Mouse (Mus musculus) liver, postnatal 0 days (tissue): ENCODE results near the gene Cfap97. TPM values are rescaled to one million over a fixed set of nuclear protein-coding genes. Genes with fewer than 3 reads are reported as not detected.

ENCODE experiments used
- ATAC-seq: fragments of 200-750 bp; cut with Nextera tagmentation; 2 replicates; pipeline ENCODE4 v1.8.0; 2017; ENCODE audit warnings: mild to moderate bottlenecking, moderate library complexity
- DNase-seq: peaks from one replicate; pipeline ENCODE4 v3.0.0-alpha.2; 2016
- H3K27ac ChIP-seq: fragments of 300-500 bp; sonication (generic); 2 replicates; pipeline ENCODE4 v1.5.1; 2014; ENCODE audit warnings: antibody characterized with exemption, moderate library complexity, mild to moderate bottlenecking, low read depth
- H3K27me3 ChIP-seq: fragments of 300-500 bp; sonication (generic); 2 replicates; pipeline ENCODE4 v1.6.1; 2014; ENCODE audit warnings: low read length, control low read depth, mixed read lengths; ENCODE audit not compliant: insufficient read depth
- H3K36me3 ChIP-seq: fragments of 300-500 bp; sonication (generic); replicated peaks from 2 replicates; pipeline ENCODE4 v1.6.1; 2014; ENCODE audit warnings: mild to moderate bottlenecking, control low read depth, low read length, moderate library complexity, mixed read lengths; ENCODE audit not compliant: insufficient read depth
- H3K4me1 ChIP-seq: fragments of 300-500 bp; sonication (generic); 2 replicates; pipeline ENCODE4 v1.6.1; 2014; ENCODE audit warnings: antibody characterized with exemption, mild to moderate bottlenecking, control low read depth; ENCODE audit not compliant: insufficient read depth
- H3K4me2 ChIP-seq: fragments of 300-500 bp; sonication (generic); 2 replicates; pipeline ENCODE4 v1.6.1; 2014; ENCODE audit warnings: low read depth, mild to moderate bottlenecking, low read length, moderate library complexity, mixed read lengths
- H3K4me3 ChIP-seq: fragments of 300-500 bp; sonication (generic); 2 replicates; pipeline ENCODE4 v1.5.1; 2014; ENCODE audit warnings: low read depth, low read length
- H3K9ac ChIP-seq: fragments of 300-500 bp; sonication (generic); replicated peaks from 2 replicates; pipeline ENCODE4 v1.6.1; 2014; ENCODE audit warnings: mild to moderate bottlenecking, moderate library complexity
- H3K9me3 ChIP-seq: fragments of 300-500 bp; sonication (generic); 2 replicates; pipeline ENCODE4 v1.6.1; 2016; ENCODE audit warnings: mild to moderate bottlenecking, control low read depth, low read length, mixed read lengths
- CTCF ChIP-seq: sonication (generic); IDR thresholded peaks from 2 replicates; pipeline ENCODE4 v1.5.1; 2016; ENCODE audit warnings: antibody characterized with exemption, low read depth
- EP300 ChIP-seq: IDR thresholded peaks from 2 replicates; pipeline ENCODE4 v1.6.1; 2016; ENCODE audit warnings: antibody characterized with exemption, low read depth, mild to moderate bottlenecking
- WGBS: fragments of 180-500 bp; shearing (Covaris S2); extraction: QIAGEN DNeasy Blood & Tissue Kit; methylation state at CpG from one replicate; pipeline ENCODE4 v1.1.7; 2014; ENCODE audit not compliant: insufficient replicate concordance; 5-methylcytosine and 5-hydroxymethylcytosine counted together
- polyA plus RNA-seq: library from polyadenylated mRNA; unstranded; fragments of >200 nt; fragmentation: Nextera tagmentation; extraction: Ambion mirVana; gene quantifications from 2 replicates; pipeline ENCODE4 v1.2.1, GENCODE M21; 2015

Gene Cfap97
- polyA plus RNA-seq, 1 experiment from 2014 or later, result 9.2 TPM

DNA sequence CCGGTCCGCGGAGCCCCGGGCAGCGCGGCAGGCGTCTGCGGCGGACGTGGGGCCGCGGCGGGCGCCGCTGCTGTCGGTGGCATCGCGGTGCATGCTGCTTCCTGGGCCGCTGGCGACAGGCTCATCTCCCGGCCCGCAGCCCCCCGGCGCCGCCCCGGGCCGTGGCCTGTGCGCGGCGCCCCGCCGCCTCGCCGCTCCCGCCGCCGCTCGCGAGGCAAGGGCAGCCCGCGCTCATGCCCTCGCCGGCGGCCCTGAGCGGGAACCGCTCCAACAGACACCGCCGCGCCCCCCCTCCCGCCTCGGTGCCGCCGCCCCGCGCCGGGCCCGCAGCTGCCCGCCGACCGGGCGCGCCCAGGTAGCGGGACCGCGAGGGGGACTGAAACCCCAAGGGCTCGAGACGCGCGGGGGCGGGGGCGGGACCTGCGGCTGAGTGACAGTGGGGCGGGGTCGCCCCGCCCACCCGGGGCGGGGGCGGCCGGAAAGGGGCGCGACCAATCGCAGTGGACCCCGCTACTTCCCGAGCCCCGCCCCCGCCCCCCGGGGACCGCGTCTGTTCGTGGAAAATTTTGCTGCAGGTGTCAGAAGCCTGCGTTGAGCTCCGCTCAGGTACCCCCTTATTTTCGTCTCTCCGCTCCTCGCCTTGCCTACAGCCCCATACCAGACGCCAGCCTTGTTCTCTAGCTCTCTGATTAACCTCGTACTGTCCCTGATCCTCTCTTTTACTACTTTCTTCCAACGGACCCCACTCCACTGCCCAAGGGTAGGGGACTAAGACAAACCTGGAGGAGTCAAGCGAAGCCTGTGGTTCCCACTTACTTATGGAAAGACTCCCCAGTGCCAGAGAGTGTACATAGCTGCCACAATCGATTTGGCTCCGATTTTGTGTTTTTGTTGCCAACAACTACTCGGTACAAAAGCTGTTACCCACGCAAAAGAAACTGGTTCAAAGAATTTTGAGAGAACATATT, 777 bp downstream of the Cfap97 start, which contains the start of gene Snx25:
TSS of gene Snx25 (minus strand) at position 96 of the 968 bp plus-strand sequence.
- no peaks in the 10 kb centered on the region for H3K9me3 ChIP-seq
- peak within 1 kb of the TSS; percentile 84 for H3K4me3 ChIP-seq
- peaks cover 16% of the 10 kb centered on the region for H3K4me1 ChIP-seq
- DNase-seq (peak; percentile 92), ATAC-seq (peak; percentile 88)
- H3K27me3 ChIP-seq, result peaks cover 3% of the 10 kb centered on the region; the same call in 1 of the 2 replicates
- no peaks in the 10 kb centered on the region for H3K36me3 ChIP-seq
- H3K27ac ChIP-seq, result peak within 1 kb of the TSS; percentile 57
- TF ChIP-seq EP300 (no peak), CTCF (no peak)
- peak within 1 kb of the TSS; percentile 100 for H3K4me2 ChIP-seq
- WGBS, result 5% methylated on average over 24 of the region's 103 CpGs
- peak within 1 kb of the TSS; percentile 77 for H3K9ac ChIP-seq

DNA sequence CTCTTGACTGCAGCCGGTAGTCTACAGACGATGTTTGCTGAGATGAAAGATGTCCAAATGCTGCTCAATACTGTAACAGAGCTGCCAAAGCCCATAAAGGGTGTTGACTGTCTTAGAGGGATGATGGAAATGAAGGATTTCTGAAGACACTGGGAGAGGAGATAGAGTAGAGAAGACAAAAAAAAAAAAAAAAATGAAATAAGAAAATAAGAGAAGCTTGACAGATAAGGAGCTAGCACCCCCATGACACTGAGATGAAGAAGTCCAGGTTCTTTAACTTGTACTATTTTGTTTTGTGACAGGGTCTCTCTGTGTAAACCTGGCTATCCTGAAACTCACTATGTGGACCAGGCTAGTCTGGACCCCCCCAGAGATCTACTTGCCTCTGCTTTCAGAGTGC, 1.5 kb downstream of the Cfap97 start:
- ATAC-seq (no peak), DNase-seq (no peak)
- Histone ChIP-seq H3K9ac (no peak overlapping the region), H3K9me3 (no peaks in the 10 kb centered on the region), H3K36me3 (no peaks in the 10 kb centered on the region), H3K4me2 (peak overlapping the region; percentile 100), H3K4me1 (peaks cover 16% of the 10 kb centered on the region), H3K27ac (no peak overlapping the region), H3K27me3 (peaks cover 3% of the 10 kb centered on the region; the same call in 1 of the 2 replicates), H3K4me3 (peak overlapping the region; percentile 84; the same call in 1 of the 2 replicates)
- TF ChIP-seq CTCF, result no peak
- TF ChIP-seq EP300, result no peak
- WGBS, result 36% methylated on average over 2 of the region's 2 CpGs

DNA sequence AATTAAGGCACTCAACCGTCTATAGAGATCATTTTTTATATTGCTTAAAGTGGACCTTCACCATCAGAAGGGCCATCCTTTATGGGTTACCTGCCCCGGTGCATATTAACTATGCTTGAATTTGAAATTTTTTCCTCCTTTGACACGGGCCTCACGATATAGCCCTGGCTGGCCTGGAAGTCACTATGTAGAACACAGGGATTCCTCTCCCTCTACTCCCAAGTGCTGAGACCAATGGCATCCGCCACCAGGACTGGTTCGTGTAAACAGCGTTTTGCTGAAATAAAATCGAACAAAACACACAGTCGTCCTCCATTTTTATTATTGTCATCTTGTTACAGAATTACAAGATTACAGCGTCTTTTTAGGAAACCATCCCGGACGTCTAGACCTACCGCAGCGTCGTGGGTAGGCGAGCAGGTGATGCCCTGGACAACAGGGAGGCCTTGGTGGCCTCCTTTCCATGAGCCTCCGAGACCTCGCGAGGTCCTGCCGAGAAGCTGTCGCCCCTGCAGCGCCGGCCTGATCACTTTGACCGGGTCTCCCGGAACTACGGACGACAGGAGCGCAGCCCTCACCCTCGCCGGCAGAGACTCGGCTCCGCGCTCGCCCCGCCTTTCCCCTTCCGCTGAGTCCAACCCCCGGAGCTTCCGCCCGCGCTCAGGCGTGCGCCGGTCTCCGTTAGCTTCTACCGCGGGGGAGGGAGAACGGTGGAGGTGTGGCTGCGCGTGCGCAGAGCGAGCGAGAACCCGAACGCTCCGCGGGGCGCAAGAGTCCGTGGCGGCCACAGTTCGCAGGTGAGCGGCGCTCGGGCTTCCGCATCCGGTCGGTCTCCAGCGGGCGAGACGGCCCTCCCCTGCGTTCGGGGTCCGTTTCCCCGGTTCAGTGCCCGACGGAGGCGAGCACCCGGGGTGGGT, 11.6 kb downstream of the Cfap97 start:
- peak overlapping the region; percentile 92 for H3K4me2 ChIP-seq
- peak; percentile 98 for ATAC-seq
- H3K27me3 ChIP-seq, result no peaks in the 10 kb centered on the region
- no peaks in the 10 kb centered on the region for H3K36me3 ChIP-seq
- H3K4me1 ChIP-seq, result peaks cover 18% of the 10 kb centered on the region
- H3K9ac ChIP-seq, result peak overlapping the region; percentile 89
- TF ChIP-seq CTCF, result no peak
- TF ChIP-seq EP300, result 0 out of 2 replicates have a peak, but pooled peaks have one; percentile 42
- WGBS, result 2% methylated on average over 59 of the region's 77 CpGs
- DNase-seq, result peak; percentile 97
- H3K9me3 ChIP-seq, result no peaks in the 10 kb centered on the region
- peak overlapping the region; percentile 85 for H3K4me3 ChIP-seq
- H3K27ac ChIP-seq, result peak overlapping the region; percentile 94

DNA sequence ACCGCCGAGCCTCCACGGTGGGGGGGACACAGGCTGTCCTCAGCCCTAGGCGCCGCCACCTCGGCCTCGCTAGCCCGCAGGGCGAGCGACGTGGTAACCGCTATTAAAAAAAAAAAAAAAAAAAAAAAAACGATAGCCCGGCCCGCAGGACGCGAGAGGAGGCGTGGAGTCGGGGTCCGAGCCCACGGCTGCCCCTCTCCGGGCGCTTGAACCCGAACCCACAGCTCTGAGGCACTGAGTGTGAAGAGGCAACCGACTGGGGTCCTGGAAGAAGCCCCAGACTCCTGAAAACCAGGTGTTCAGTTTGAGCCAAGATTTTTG, 12.3 kb downstream of the Cfap97 start:
- Histone ChIP-seq H3K9ac (peak overlapping the region; percentile 89), H3K4me1 (peaks cover 18% of the 10 kb centered on the region), H3K4me3 (peak overlapping the region; percentile 85), H3K27ac (peak overlapping the region; percentile 94), H3K27me3 (no peaks in the 10 kb centered on the region), H3K36me3 (no peaks in the 10 kb centered on the region), H3K4me2 (peak overlapping the region; percentile 92), H3K9me3 (no peaks in the 10 kb centered on the region)
- 0% methylated on average over 24 of the region's 25 CpGs for WGBS
- no peak for TF ChIP-seq EP300
- TF ChIP-seq CTCF, result no peak
- no peak for ATAC-seq
- DNase-seq, result no peak

- Histone ChIP-seq H3K27me3 (no peaks in the 10 kb centered on the region), H3K27ac (no peak overlapping the region), H3K4me2 (no peak overlapping the region), H3K4me3 (no peak overlapping the region), H3K4me1 (no peaks in the 10 kb centered on the region), H3K36me3 (peaks cover 13% of the 10 kb centered on the region), H3K9me3 (no peaks in the 10 kb centered on the region), H3K9ac (no peak overlapping the region)
- ATAC-seq (no peak), DNase-seq (no peak)
- WGBS, result 52% methylated on average over 2 of the region's 2 CpGs
- TF ChIP-seq EP300 (no peak), CTCF (no peak)
Observed at GRCm38 (mm10) chr8:46173651-46174050, 22.1 kb downstream of the Cfap97 start.
